Mouse (Mus musculus): ENCODE measurements around the gene Lsamp.

DNA sequence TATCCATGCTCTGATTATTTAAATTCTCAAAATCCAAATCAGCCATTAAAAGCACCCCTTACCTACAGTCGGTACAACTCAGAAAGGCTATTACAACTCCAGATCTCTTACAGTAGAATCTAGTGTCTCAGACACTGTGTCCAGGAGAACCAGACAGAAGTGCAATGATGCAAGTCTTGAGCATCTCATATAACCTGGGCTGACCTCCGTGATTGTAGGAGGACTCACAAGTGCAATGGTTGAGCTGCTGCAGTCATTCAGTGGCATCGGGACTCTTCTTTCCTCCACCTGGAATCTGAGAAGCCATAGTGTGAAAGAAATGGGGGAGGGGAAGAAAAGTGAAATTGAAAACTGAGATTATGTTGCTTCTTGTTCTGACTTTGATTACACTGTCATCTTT lies 1850.5 kb downstream of the Lsamp start:
- TF ChIP-seq CTCF (IDR thresholded peaks at IDR 0.05) = no peak
- no peak for TF ChIP-seq EP300 (IDR thresholded peaks at IDR 0.05)
